Mouse (Mus musculus): Measurements from ENCODE around the gene Ggnbp2.

The Ggnbp2 gene

GRCm38 (mm10) chr11:84870337-84871043 lies at the start of gene Ggnbp2:
Gene Ggnbp2 (minus strand): TSS chr11:84870817.
- DNase-seq: peak; percentile 86 to 92

- DNase-seq: no peak
Observed at GRCm38 (mm10) chr11:84919951-84920350, 49.3 kb upstream of the Ggnbp2 start.

GRCm38 (mm10) chr11:84919276-84919675 lies 48.7 kb upstream of the Ggnbp2 start:
- no peak for DNase-seq

- peak; percentile 40 to 44 for DNase-seq
Observed at GRCm38 (mm10) chr11:84918425-84918824, 47.8 kb upstream of the Ggnbp2 start.

DNA sequence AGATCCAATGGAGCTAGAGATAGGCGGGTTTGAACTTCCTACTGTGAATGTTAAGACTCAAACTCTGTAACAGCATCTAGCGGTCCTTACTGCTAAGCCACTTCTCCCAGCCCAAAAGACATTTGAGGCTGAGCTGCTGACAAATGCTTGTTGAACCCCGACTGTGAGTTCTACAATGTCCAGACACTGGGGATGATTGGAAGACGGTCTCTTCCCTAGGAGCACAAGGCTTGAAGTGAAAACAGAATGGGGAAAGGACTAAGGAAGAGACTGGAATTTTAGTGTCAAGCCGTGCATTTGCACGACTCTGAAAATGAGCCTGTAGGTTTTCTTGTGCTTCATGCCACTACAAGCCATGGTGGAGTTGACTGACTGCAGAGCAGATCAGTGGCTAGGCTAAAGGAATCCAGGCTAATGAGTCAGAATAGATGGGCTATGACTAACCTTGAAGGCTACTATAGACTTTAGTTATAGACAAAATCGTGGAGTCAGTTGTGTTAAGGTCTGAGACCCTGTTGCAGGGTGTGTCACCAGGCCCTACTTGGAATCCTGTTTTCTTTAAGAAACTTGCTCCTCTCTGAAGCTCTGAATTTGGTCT lies 46.2 kb upstream of the Ggnbp2 start:
- DNase-seq: no peak

- peak; percentile 65 to 78 for DNase-seq
Observed at GRCm38 (mm10) chr11:84916053-84916702, 45.6 kb upstream of the Ggnbp2 start, which contains the start of gene Znhit3. Gene Znhit3 (minus strand): TSS chr11:84916366.

DNA sequence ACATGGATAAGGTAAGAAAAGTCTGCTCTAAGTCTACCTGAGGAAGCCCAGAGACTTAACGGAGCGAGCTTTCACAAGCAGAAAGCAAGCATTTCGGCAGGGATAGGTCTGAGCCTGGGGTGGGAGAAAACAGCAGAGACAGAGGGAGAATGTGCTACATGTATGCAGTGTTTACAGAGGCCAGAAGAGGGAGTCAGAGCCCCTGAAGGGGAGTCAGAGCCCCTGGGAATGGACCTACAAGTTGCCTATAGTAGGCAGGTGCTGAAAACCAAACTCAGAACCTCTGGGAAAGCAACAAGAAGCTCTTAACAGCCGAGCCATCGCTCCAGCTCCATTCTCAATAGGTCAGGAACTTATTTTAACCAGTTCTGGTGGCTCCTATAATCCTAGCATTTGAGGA lies 44.1 kb upstream of the Ggnbp2 start:
- no peak for DNase-seq

- no peak for DNase-seq
Observed at GRCm38 (mm10) chr11:84910411-84910810, 39.8 kb upstream of the Ggnbp2 start.

DNA sequence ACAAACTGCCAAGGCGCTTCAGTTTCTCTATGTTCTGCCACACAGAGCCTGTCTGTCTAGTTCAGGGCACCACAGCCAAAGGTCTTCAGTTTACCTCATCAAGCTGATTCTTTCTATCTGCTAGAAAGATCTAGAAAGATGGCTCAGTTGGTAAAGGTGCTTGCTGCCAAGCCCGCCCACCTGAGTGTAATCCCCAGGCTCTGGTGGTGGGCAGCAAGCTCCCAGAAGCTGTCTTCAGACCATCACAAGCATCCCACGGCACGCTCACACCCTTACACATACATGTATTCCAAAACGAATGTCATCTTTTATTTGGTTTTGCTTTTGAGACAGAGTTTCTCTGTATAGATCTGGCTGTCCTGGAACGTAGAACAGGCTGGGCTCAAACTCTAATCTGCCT lies 37.9 kb upstream of the Ggnbp2 start:
- no peak for DNase-seq

GRCm38 (mm10) chr11:84907081-84907480 lies 36.5 kb upstream of the Ggnbp2 start:
- no peak for DNase-seq

DNA sequence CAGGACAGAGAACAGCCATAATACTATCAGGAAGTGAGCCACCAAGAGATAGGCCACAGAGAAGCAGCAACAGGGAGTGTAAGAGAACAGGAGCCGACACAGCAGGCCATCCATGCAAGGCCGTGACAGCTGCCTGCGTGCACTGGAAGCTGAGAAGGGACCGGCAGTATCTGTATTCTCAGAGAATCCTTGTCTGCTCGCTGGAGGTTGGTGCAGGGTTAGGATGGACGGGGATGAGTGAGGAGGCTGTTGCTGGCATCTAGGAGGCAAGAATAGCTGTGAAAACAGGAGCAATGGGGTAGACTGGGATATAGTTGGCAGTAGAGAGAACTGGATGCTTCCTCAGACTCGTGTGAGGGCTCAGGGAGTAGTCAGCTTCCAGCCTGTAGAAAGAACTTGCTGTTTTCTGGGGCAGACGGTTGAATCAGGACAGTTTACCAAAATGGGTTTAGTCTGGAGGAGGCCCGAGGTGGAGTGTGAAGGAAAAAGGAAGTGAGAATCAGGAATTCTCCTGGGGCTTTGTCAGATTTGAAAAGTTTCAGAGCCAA lies 34.1 kb upstream of the Ggnbp2 start:
- DNase-seq: no peak

- no peak for DNase-seq
Observed at GRCm38 (mm10) chr11:84893113-84893512, 22.5 kb upstream of the Ggnbp2 start.

DNA sequence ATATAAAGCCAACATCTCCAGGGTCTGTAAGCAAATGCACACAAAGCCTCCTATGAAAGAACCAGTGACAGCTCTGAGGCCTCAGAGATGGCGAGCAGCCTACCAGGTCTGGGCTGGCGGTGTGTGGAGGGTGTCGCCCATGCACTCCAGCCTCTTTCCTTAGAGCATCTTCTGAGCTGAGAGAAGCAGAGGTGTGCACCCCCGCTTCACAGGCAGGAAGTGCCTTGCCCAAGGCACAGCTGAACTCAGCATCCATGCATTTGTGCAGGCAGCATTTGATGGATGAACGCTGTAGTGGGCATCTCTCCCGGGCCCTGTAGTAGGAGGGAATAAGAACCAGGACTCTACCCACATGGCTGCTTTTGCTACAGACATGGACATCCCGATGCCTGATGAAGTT lies 21.1 kb upstream of the Ggnbp2 start:
- no peak for DNase-seq

GRCm38 (mm10) chr11:84889492-84889891 lies 18.9 kb upstream of the Ggnbp2 start:
- no peak for DNase-seq

DNA sequence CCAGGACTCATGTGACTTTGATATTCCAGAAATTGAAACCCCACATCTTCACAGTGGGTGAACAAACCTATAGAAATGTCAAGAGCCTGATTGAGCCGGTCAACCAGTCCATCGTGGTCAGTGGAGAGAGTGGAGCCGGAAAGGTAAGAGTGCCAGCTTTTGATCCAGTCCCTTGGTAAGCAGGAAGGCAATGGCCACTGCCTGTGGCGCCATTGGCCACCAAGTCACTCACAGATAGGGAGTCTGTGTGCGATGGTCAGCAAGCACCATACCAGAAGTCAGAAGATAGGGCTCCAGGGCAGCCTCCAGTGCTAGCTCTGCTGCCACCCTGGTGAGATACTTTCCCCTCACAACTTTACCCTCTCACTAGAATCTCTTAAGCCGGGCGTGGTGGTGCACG lies 17.4 kb upstream of the Ggnbp2 start:
- DNase-seq: no peak

GRCm38 (mm10) chr11:84886767-84887511 lies 16.3 kb upstream of the Ggnbp2 start:
- DNase-seq: no peak

DNA sequence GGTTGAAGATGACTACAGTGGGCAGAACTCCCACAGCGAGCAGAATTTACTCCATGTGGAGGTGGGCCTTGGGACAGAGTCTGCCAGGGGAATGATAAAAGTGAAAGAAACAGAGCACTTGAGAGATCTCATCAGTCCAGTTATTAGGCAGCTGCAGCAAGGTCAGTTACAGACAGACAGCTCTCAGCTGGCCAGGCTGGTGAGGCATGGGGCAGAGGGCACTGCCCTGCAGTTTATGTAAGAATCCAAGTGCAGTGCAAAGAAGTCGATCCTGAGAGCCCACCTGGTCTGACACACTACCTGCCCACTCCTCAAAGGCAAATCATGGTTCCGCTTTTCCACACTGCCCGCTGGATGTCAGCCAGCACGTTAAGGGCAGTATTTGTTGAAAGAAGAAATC lies 15.6 kb upstream of the Ggnbp2 start:
- no peak for DNase-seq

- DNase-seq: no peak
Observed at GRCm38 (mm10) chr11:84885238-84885637, 14.6 kb upstream of the Ggnbp2 start.

DNA sequence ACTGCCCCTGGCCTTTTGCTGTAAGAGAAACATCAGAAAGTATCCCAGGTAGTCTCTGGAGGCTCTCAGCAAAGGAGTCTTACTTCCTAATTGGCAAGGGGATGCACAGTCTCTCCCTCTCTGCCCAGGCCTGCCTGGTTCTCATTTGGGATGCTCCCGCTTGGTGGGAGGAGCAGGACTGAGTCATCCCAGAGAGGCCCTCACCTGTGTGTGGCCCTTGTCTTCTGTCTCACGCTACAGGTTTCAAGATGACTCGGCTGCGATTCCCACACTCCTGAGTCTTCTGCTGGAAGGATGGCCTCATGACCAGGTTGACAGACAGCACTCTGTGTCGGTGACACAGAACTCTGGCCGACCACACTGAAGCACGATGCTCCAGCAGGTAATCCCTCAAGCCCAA lies 11.7 kb upstream of the Ggnbp2 start:
- DNase-seq: no peak

GRCm38 (mm10) chr11:84880971-84881370 lies 10.4 kb upstream of the Ggnbp2 start:
- DNase-seq: no peak

- DNase-seq: peak; percentile 24 to 40
Observed at GRCm38 (mm10) chr11:84880465-84880961, 9.9 kb upstream of the Ggnbp2 start.

- DNase-seq: peak; percentile 60 to 66
Observed at GRCm38 (mm10) chr11:84879772-84880464, 9.3 kb upstream of the Ggnbp2 start, which contains the start of the genes Myo19 and Pigw. Gene Myo19 (plus strand): TSS chr11:84880148. Gene Pigw (minus strand): TSS chr11:84880285.
